Mouse (Mus musculus) brain, embryonic 14.5 days (tissue): ENCODE results near the gene Cntn5.

Source experiments
- CTCF ChIP-seq: fragments of 200-500 bp; IDR thresholded peaks from 2 replicates; pipeline ENCODE4 v1.5.1; 2012; ENCODE audit warnings: inconsistent platforms, mild to moderate bottlenecking, moderate library complexity, borderline replicate concordance; ENCODE audit not compliant: insufficient read depth, insufficient read length; ENCODE audit errors: extremely low read depth
- POLR2A ChIP-seq: fragments of 200-500 bp; IDR thresholded peaks from 2 replicates; pipeline ENCODE4 v1.6.1; 2012; ENCODE audit warnings: mild to moderate bottlenecking, inconsistent platforms, borderline replicate concordance; ENCODE audit not compliant: poor library complexity, insufficient read depth, insufficient read length, severe bottlenecking; ENCODE audit errors: extremely low read depth

DNA sequence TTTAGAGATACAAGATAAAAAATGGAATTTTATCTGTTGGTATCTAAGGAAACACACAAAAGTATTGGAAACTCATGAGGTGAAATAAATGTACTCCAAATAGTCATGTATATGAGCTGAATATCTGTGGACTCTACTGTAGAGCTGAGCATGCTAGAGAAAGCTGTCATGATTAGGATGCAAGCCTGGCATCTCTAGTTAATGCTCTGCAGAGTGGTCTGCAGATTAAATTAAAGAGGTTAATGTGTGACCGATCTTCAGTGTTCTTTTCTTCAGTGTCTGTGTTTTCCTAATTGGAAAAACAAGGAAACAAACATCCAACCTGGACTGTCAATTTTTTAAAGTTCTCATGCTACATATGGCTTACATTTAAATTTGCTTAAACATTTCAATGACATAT is 1199.4 kb downstream of the Cntn5 start:
- TF ChIP-seq CTCF (no peak), POLR2A (no peak)
